1 mouse cellular context compared by ENCODE assay signal in genomic region chr12:110485585-110486331, GRCm38 (mm10).
TF ChIP-seq lines count a peak whose summit lies in the region.

No protein-coding gene starts in this region.

TF ChIP-seq in CH12.LX, 34 proteins besides CTCF, POLR2A, EP300 and RAD21 (continued from another document):
- TF ChIP-seq MEF2A (IDR thresholded peaks at IDR 0.05; ENCODE audit: borderline replicate concordance, low read depth, low read length) (peak; percentile 45), NELFE (IDR thresholded peaks at IDR 0.05; ENCODE audit: low read depth, low read length) (peak; percentile 63), ZMIZ1 (IDR thresholded peaks at IDR 0.05; ENCODE audit: low read depth, low read length) (peak; percentile 58; the same call in 1 of the 2 replicates), MAZ (IDR thresholded peaks at IDR 0.05; ENCODE audit: low read depth, low read length) (peak; percentile 76), GABPA (IDR thresholded peaks at IDR 0.05; ENCODE audit: insufficient replicate concordance, low read depth, low read length) (no peak), E2F4 (IDR thresholded peaks at IDR 0.05; ENCODE audit: insufficient replicate concordance, low read depth, low read length) (no peak; the same call in 1 of the 2 replicates), UBTF (IDR thresholded peaks at IDR 0.05; ENCODE audit: low read depth, low read length) (no peak; the same call in 1 of the 2 replicates), MYC (IDR thresholded peaks at IDR 0.05; ENCODE audit: low read depth, low read length) (no peak), IRF4 (IDR thresholded peaks at IDR 0.05; ENCODE audit: low read depth, low read length) (peak; percentile 45; the same call in 1 of the 2 replicates), JUND (conservative IDR thresholded peaks at IDR 0.05; ENCODE audit: low read depth, low read length) (no peak; the same call in 1 of the 2 replicates), SMC3 (IDR thresholded peaks at IDR 0.05; ENCODE audit: low read depth, low read length) (0 out of 2 replicates have a peak, but pooled peaks have one; percentile 10), MAX (IDR thresholded peaks at IDR 0.05; ENCODE audit: low read length) (peak; percentile 79; the same call in 1 of the 2 replicates), USF1 (IDR thresholded peaks at IDR 0.05; ENCODE audit: low read depth, low read length) (no peak), KAT2A (IDR thresholded peaks at IDR 0.05; ENCODE audit: insufficient replicate concordance, low read length) (0 out of 2 replicates have a peak, but pooled peaks have one; percentile 56), POLR2AphosphoS2 (IDR thresholded peaks at IDR 0.05; ENCODE audit: low read depth, low read length) (peak; percentile 90), ZKSCAN1 (IDR thresholded peaks at IDR 0.05; ENCODE audit: borderline replicate concordance, low read depth, low read length) (no peak; the same call in 1 of the 2 replicates), MAFK (IDR thresholded peaks at IDR 0.05; ENCODE audit: insufficient replicate concordance, low read length) (0 out of 2 replicates have a peak, but pooled peaks have one; percentile 15), USF2 (conservative IDR thresholded peaks at IDR 0.05; ENCODE audit: low read depth, low read length) (no peak), MXI1 (IDR thresholded peaks at IDR 0.05; ENCODE audit: low read depth, low read length) (peak; percentile 79), ELF1 (IDR thresholded peaks at IDR 0.05; ENCODE audit: low read depth, low read length) (peak; percentile 68), BHLHE40 (IDR thresholded peaks at IDR 0.05; ENCODE audit: low read depth, low read length) (no peak; the same call in 1 of the 2 replicates), ETS1 (conservative IDR thresholded peaks at IDR 0.05; ENCODE audit: low read depth, low read length) (no peak; the same call in none of the 2 replicates)
